Mouse (Mus musculus) gastrocnemius, postnatal 14 days (tissue): ENCODE measurements around the gene Mrps21. TPM values are rescaled to one million over a fixed set of nuclear protein-coding genes. Genes with fewer than 3 reads are reported as not detected.

Experiments used
- total RNA-seq, 2 experiments: library from RNA; stranded (reverse); gene quantifications; 2 replicates each; pipeline ENCODE4 v1.2.3; 2021

The Mrps21 gene
- total RNA-seq, 2 experiments from 2014 or later, result 262 to 274 TPM

Other genes with a start within 250 kb of the Mrps21 start
- 10 to 100 TPM; 78.4 to 79.8 TPM for gene Ensa, start 246.5 kb downstream of the Mrps21 start, total RNA-seq
- 100 to 1,000 TPM in 1 of 2 experiments, 10 to 100 TPM in 1; 98.8 to 124 TPM for gene Mcl1, start 212.7 kb downstream of the Mrps21 start, total RNA-seq
- 10 to 100 TPM; 27.1 to 50.8 TPM for gene Adamtsl4, start 183.6 kb downstream of the Mrps21 start, total RNA-seq
- 10 to 100 TPM; 16.7 to 18.5 TPM for gene Ecm1, start 131.9 kb downstream of the Mrps21 start, total RNA-seq
- 10 to 100 TPM; 29.0 to 29.6 TPM for gene Tars2, start 111.3 kb downstream of the Mrps21 start, total RNA-seq
- gene Rprd2, start 52.7 kb downstream of the Mrps21 start, total RNA-seq, result 10 to 100 TPM; 29.0 to 29.3 TPM
- gene Prpf3, start 15.6 kb downstream of the Mrps21 start, total RNA-seq, result 10 to 100 TPM; 12.2 to 13.9 TPM
- 1 to 10 TPM in 1 of 2 experiments, under 1 TPM in 1; 0.90 to 1.7 TPM for gene Ciart, start 10.7 kb upstream of the Mrps21 start, total RNA-seq
- gene BC028528, start 20.5 kb upstream of the Mrps21 start, total RNA-seq, result 10 to 100 TPM; 14.2 to 17.0 TPM
- gene Aph1a, start 22.4 kb upstream of the Mrps21 start, total RNA-seq, result 10 to 100 TPM; 53.0 to 56.6 TPM
- gene Car14, start 33.2 kb upstream of the Mrps21 start, total RNA-seq, result 10 to 100 TPM; 39.2 to 64.9 TPM
- 10 to 100 TPM; 74.2 to 78.4 TPM for gene Anp32e, start 57.7 kb upstream of the Mrps21 start, total RNA-seq
- 10 to 100 TPM; 30.0 to 50.8 TPM for gene Plekho1, start 124.5 kb upstream of the Mrps21 start, total RNA-seq
- 10 to 100 TPM; 21.4 to 23.6 TPM for gene Vps45, start 186.9 kb upstream of the Mrps21 start, total RNA-seq
- gene Otud7b, start 233.0 kb upstream of the Mrps21 start, total RNA-seq, result 10 to 100 TPM; 44.4 to 44.7 TPM